Mouse (Mus musculus) cortical plate, adult 2 months (tissue): ENCODE data around the gene Allc.

Experiments
- CTCF ChIP-seq: fragments of 200-500 bp; IDR thresholded peaks from 2 replicates; pipeline ENCODE4 v1.5.1; 2011; ENCODE audit warnings: mild to moderate bottlenecking, control low read depth, low read length; ENCODE audit not compliant: insufficient read depth; ENCODE audit errors: extremely low read depth
- POLR2A ChIP-seq: fragments of 200-500 bp; IDR thresholded peaks from 2 replicates; pipeline ENCODE4 v1.6.1; 2011; ENCODE audit warnings: mild to moderate bottlenecking, low read length, control low read depth; ENCODE audit not compliant: insufficient read depth; ENCODE audit errors: extremely low read depth

GRCm38 (mm10) chr12:28625407-28625806 lies 43.1 kb upstream of the Allc start:
- TF ChIP-seq POLR2A (no peak), CTCF (no peak)
